10 mouse cellular contexts compared by ENCODE assay signal in genomic region chr7:143364969-143365839, GRCm38 (mm10).
DNase-seq lines count a peak whose midpoint lies in the region; ATAC-seq and TF ChIP-seq lines count a peak whose summit lies in the region.
"Had no signal": no experiment of that assay in that cellular context is flagged by ENCODE, and none has a peak within 500 bp of the region (broad histone marks: within the 10 kb centered on the region; RNA-seq: fewer than 3 reads in every experiment).

No protein-coding gene starts in this region.

- no peaks in the 10 kb centered on the region for H3K27me3 ChIP-seq in heart, embryonic 15.5 days
- no peaks in the 10 kb centered on the region for H3K27me3 ChIP-seq in kidney, embryonic 15.5 days
- H3K27me3 ChIP-seq in liver, embryonic 12.5 days (replicated peaks) = no peaks in the 10 kb centered on the region

- no peak overlapping the region for H3K4me3 ChIP-seq in heart, embryonic 15.5 days
- no peak overlapping the region for H3K4me3 ChIP-seq in kidney, embryonic 15.5 days (replicated peaks)
- no peak overlapping the region for H3K4me3 ChIP-seq in liver, embryonic 12.5 days
- H3K4me3 ChIP-seq in layer of hippocampus, adult 2 months = no peak overlapping the region
- H3K4me3 ChIP-seq: megakaryocyte, embryonic 14.5 days had no signal

- H3K4me1 ChIP-seq in heart, embryonic 15.5 days (replicated peaks) = peaks cover 64% of the 10 kb centered on the region
- H3K4me1 ChIP-seq in kidney, embryonic 15.5 days = peaks cover 42% of the 10 kb centered on the region
- peaks cover 46% of the 10 kb centered on the region for H3K4me1 ChIP-seq in liver, embryonic 12.5 days

- WGBS in heart, embryonic 15.5 days = 41% methylated on average over 8 of the region's 8 CpGs
- WGBS in kidney, embryonic 15.5 days = 47% methylated on average over 8 of the region's 8 CpGs
- WGBS in liver, embryonic 12.5 days (ENCODE audit: insufficient replicate concordance) = 63% methylated on average over 8 of the region's 8 CpGs

- 0 out of 2 replicates have a peak overlapping the region, but pooled peaks have one; percentile 1 for H3K9ac ChIP-seq in heart, embryonic 15.5 days
- no peak overlapping the region for H3K9ac ChIP-seq in kidney, embryonic 15.5 days
- H3K9ac ChIP-seq in liver, embryonic 12.5 days = no peak overlapping the region

- DNase-seq in heart, postnatal 36 days = no peak
- DNase-seq in adrenal gland, postnatal 25 days = peak; percentile 54
- DNase-seq in layer of hippocampus, adult 2 months (ENCODE audit: low spot score in 2 of 2) = no peak
- DNase-seq: cerebellum, postnatal 25 days; right cerebral cortex, adult 18-20 months had no signal

- no peaks in the 10 kb centered on the region for H3K9me3 ChIP-seq in heart, embryonic 15.5 days (replicated peaks)
- H3K9me3 ChIP-seq in kidney, embryonic 15.5 days (replicated peaks) = no peaks in the 10 kb centered on the region
- no peaks in the 10 kb centered on the region for H3K9me3 ChIP-seq in liver, embryonic 12.5 days (replicated peaks)
- H3K9me3 ChIP-seq: megakaryocyte, embryonic 14.5 days had no signal

- H3K36me3 ChIP-seq in heart, embryonic 15.5 days = no peaks in the 10 kb centered on the region
- no peaks in the 10 kb centered on the region for H3K36me3 ChIP-seq in kidney, embryonic 15.5 days
- no peaks in the 10 kb centered on the region for H3K36me3 ChIP-seq in liver, embryonic 12.5 days

- TF ChIP-seq CTCF in layer of hippocampus, adult 2 months (conservative IDR thresholded peaks at IDR 0.05) = no peak

- ATAC-seq in heart, embryonic 15.5 days (replicated peaks; ENCODE audit: insufficient number of reproducible peaks, insufficient read depth, low FRiP score, low read depth) = peak; percentile 35; the same call in 1 of the 2 replicates
- peak; percentile 56; the same call in 1 of the 2 replicates for ATAC-seq in kidney, embryonic 15.5 days (replicated peaks; ENCODE audit: low FRiP score)
- ATAC-seq in liver, embryonic 12.5 days = peak; percentile 43; the same call in 1 of the 2 replicates
- no peak for ATAC-seq in inflammation-experienced regulatory T-cells, adult 6 months

- intact Hi-C loops in heart, postnatal 36 days (cut with DNase I) = no loop called here

- H3K4me2 ChIP-seq in heart, embryonic 15.5 days = peak overlapping the region; percentile 35; the same call in 1 of the 2 replicates
- H3K4me2 ChIP-seq in kidney, embryonic 15.5 days = no peak overlapping the region
- no peak overlapping the region for H3K4me2 ChIP-seq in liver, embryonic 12.5 days

- H3K27ac ChIP-seq in heart, embryonic 15.5 days = peak overlapping the region; percentile 86
- H3K27ac ChIP-seq in kidney, embryonic 15.5 days = no peak overlapping the region
- H3K27ac ChIP-seq in liver, embryonic 12.5 days = no peak overlapping the region
- no peak overlapping the region for H3K27ac ChIP-seq in layer of hippocampus, adult 2 months
